Comparison of ENCODE assay signal across 16 mouse cellular contexts in genomic region chr1:160100996-160101395, GRCm38 (mm10). TPM values are rescaled to one million over a fixed set of nuclear protein-coding genes. Genes with fewer than 3 reads are reported as not detected.
DNase-seq lines count a peak whose midpoint lies in the region; TF ChIP-seq lines count a peak whose summit lies in the region.
"Had no signal": no experiment of that assay in that cellular context is flagged by ENCODE, and none has a peak within 500 bp of the region (broad histone marks: within the 10 kb centered on the region; RNA-seq: fewer than 3 reads in every experiment).

No protein-coding gene starts in this region.

- no peaks in the 10 kb centered on the region for H3K4me1 ChIP-seq in spleen, adult 2 months (ENCODE audit: control insufficient read depth, insufficient read depth, insufficient read length)
- peaks cover 9% of the 10 kb centered on the region for H3K4me1 ChIP-seq in embryonic fibroblast, embryonic 13.5 days (ENCODE audit: control insufficient read depth, insufficient read depth, low read length)
- H3K4me1 ChIP-seq: liver, embryonic 13.5 days; midbrain, embryonic 10.5 days; neural tube, embryonic 15.5 days had no signal

- 82% methylated on average over 5 of the region's 5 CpGs for WGBS in spleen, adult 2 months

- no peak for TF ChIP-seq POLR2A in spleen, adult 2 months (IDR thresholded peaks at IDR 0.05; ENCODE audit: low read depth, low read length)
- no peak for TF ChIP-seq POLR2A in embryonic fibroblast, embryonic 13.5 days (IDR thresholded peaks at IDR 0.05; ENCODE audit: low read depth, low read length)

- no peaks in the 10 kb centered on the region for H3K36me3 ChIP-seq in spleen, adult 2 months (ENCODE audit: control insufficient read depth, insufficient read depth, low read length)
- H3K36me3 ChIP-seq: liver, embryonic 13.5 days; midbrain, embryonic 10.5 days; neural tube, embryonic 15.5 days had no signal

- H3K27me3 ChIP-seq in spleen, adult 2 months (ENCODE audit: control insufficient read depth, insufficient read depth, low read length): no peaks in the 10 kb centered on the region
- H3K27me3 ChIP-seq: liver, embryonic 13.5 days; neural tube, embryonic 15.5 days had no signal

- peak overlapping the region; percentile 55; the same call in 1 of the 2 replicates for H3K27ac ChIP-seq in layer of hippocampus, adult 2 months
- H3K27ac ChIP-seq in spleen, adult 2 months (ENCODE audit: insufficient read depth, low read length): 0 out of 2 replicates have a peak overlapping the region, but pooled peaks have one; percentile 47
- H3K27ac ChIP-seq in embryonic fibroblast, embryonic 13.5 days (ENCODE audit: insufficient read depth, low read length): peak overlapping the region; percentile 82
- H3K27ac ChIP-seq: liver, embryonic 13.5 days; midbrain, embryonic 10.5 days; neural tube, embryonic 15.5 days had no signal

- peak in 1 of 2 experiments; percentile 54 for DNase-seq in layer of hippocampus, adult 2 months (ENCODE audit: low spot score in 2 of 2)
- DNase-seq in layer of hippocampus, adult 11-12 months (ENCODE audit: low spot score): no peak
- DNase-seq in spleen, adult 2 months (ENCODE audit: low read depth in 1 of 2, low spot score in 2 of 2): no peak
- no peak for DNase-seq in spleen, postnatal 10 days (ENCODE audit: low spot score in 2 of 2)
- no peak for DNase-seq in embryo, embryonic 11 days
- no peak for DNase-seq in kidney, postnatal 25 days
- DNase-seq: cerebellum, adult 11 months; gastrocnemius, postnatal 25 days; kidney, adult 8-10 months; liver, embryonic 13.5 days; lung, postnatal 14 days had no signal

- no peak for TF ChIP-seq CTCF in layer of hippocampus, adult 2 months (conservative IDR thresholded peaks at IDR 0.05)
- TF ChIP-seq CTCF in spleen, adult 2 months (IDR thresholded peaks at IDR 0.05; ENCODE audit: extremely low read depth, insufficient read depth, insufficient read length, insufficient replicate concordance): no peak
- TF ChIP-seq CTCF in embryonic fibroblast, embryonic 13.5 days (IDR thresholded peaks at IDR 0.05; ENCODE audit: borderline replicate concordance, insufficient read depth, low read length): no peak

- H3K4me3 ChIP-seq in layer of hippocampus, adult 2 months: no peak overlapping the region
- H3K4me3 ChIP-seq in spleen, adult 2 months (ENCODE audit: extremely low read depth, insufficient read depth, insufficient read length): no peak overlapping the region
- H3K4me3 ChIP-seq in embryonic fibroblast, embryonic 13.5 days (ENCODE audit: insufficient read depth, low read length): no peak overlapping the region
- H3K4me3 ChIP-seq: liver, embryonic 13.5 days; midbrain, embryonic 10.5 days; neural tube, embryonic 15.5 days had no signal

RNA-seq across cellular contexts. Expression of gene Tnn, which starts 52.4 kb away (rescaled TPM):
- under 1 TPM in 1 of 2 experiments, not detected in 1; 0.10 TPM for total RNA-seq in layer of hippocampus, adult 2 months (2021)
- polyA plus RNA-seq in spleen, adult 2 months (2012; rRNA removed): 1.6 and 3.5 TPM in 2 replicates
- polyA plus RNA-seq in embryonic fibroblast, embryonic 13.5 days (2011; ENCODE audit: insufficient read length, low read depth, missing spikeins): 23.8 and 79.4 TPM in 2 replicates
- total RNA-seq: gastrocnemius, postnatal 25 days; hematopoietic stem cell, adult 5-6 weeks had no signal
- polyA plus RNA-seq: limb, embryonic 11.5 days; midbrain, embryonic 10.5 days had no signal

RNA-seq across cellular contexts. Expression of gene 4930523C07Rik, which starts 56.8 kb away (rescaled TPM):
- total RNA-seq in layer of hippocampus, adult 2 months (2021): 1 to 10 TPM; 2.2 to 2.3 TPM
- 37.4 and 37.9 TPM in 2 replicates for polyA plus RNA-seq in spleen, adult 2 months (2012; rRNA removed)
- polyA plus RNA-seq in embryonic fibroblast, embryonic 13.5 days (2011; ENCODE audit: insufficient read length, low read depth, missing spikeins): 7.8 and 10.4 TPM in 2 replicates
